Mouse (Mus musculus) mature B cell (primary cell): ENCODE results near the gene Bsnd.

ENCODE experiments used
- in situ Hi-C: fragments of 300-500 bp; cut with MboI; formaldehyde crosslinking; loops from 2 replicates; pipeline ENCODE4 v1.14.3; 2019

The Bsnd gene

GRCm38 (mm10) chr4:106492116-106492515 lies at the start of gene Bsnd:
Gene Bsnd (minus strand): TSS chr4:106492283.
- in situ Hi-C loops, result no loop called here

DNA sequence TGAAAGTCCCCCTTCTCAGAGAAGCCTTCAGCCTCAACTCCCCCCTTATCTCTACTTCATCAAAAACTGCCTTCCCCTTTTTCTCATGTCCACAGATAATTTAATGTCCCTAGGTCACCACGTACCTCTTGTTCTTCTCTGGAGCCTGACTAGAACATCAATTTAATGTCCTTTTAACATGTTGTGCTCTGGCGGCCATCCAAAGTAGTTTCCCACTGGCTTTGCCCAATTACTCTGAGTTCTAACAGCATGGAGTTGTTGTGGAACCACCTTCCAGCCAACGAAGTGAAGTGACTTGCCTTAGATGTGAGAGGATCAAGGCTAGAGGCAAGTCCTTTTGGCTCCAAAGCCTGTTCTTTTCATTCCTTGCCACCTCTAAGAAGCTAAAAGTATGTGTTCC lies 49.4 kb upstream of the Bsnd start:
- in situ Hi-C loops, result no loop called here

- in situ Hi-C loops, result no loop called here
Observed at GRCm38 (mm10) chr4:106539756-106540155, 47.7 kb upstream of the Bsnd start.

DNA sequence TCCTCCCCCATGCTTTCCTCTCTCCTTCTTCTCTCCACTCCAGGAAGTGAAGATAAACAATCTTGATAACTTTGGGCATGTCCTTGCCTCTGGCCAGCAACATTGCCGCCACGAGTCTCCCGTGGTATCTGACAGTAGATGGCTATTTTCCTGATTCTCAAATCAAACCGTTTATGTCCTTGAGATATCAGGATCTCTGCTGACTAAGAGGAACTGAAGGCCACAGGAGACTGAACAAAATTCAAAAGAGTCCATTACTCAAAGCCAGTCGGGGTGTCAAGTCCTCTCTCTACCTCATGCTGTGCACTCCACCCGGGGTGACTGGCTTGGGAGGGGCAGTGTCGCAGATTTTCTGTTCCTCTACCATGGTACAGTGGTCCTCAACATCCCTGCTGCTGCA lies 42.2 kb upstream of the Bsnd start:
- in situ Hi-C loops, result no loop called here

- in situ Hi-C loops, result no loop called here
Observed at GRCm38 (mm10) chr4:106533421-106534080, 41.5 kb upstream of the Bsnd start.

DNA sequence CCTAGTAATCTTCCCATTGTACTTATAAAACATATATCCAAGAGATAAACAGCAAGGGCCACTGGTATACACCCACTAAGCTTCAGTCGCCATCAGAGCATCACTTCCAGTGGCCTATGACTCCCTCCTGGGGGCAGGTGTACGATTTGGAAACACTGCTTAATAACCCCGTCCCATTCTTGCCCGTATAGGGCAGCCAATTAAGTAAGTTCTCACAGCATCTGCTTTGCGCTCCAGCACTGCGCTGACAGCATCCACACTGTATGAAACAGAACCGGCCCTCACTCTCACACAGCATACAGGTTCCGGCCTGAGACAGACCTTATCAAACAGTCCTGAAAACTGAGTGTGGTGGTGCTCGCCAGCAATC lies 38.0 kb upstream of the Bsnd start:
- in situ Hi-C loops, result no loop called here

- in situ Hi-C loops, result no loop called here
Observed at GRCm38 (mm10) chr4:106529375-106530112, 37.5 kb upstream of the Bsnd start.

DNA sequence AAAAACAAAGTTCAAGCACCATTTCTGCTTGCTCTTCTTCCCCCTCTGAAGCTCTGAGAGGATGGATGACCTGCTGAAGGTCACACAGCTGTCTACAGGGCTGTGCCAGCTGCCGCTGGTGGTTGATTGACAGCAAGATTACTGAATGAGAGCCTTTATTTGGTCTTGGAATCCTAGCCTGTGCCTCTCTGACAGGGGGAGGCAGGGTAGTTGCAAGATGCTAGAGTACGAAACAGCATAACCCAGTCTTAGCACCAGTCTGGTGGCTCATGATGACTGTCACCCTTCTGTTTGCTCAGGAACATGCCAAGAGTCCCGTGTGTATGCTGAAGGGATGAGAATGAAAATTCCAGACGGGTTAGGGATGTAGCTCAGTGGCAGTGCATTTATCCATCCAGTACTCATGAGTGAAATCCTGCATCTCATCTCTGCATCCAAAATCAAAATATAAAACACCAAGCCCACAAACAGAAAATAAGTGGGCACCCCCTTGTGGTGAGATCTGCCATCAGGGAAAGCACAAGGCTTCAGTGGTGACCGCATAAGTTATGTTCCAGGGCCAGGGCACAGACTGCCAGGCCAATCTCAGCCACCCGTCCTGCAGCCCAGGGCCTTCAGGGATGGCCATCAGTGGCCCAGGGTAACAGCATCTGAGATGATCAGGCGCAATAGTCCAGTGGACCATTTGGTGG lies 35.9 kb upstream of the Bsnd start:
- in situ Hi-C loops, result no loop called here

DNA sequence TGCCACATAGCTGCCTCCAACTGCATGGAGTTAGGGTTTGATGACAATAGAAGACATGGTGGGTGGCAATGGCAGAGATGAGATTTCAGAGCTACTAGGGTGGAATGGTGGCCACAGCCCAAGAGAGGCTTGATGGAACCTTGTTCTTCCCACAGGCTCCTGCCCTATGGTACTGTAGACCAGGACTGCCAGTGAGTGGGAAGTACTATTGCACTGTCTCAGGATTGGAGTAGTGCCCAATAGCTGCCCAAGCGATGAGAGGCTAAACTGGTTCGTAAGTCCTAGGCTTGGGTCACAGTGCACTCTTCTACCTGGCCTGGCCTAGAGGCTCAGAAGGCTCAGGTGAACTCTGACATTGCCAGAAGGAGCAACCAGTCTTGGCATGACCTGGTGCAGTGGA lies 32.9 kb upstream of the Bsnd start:
- in situ Hi-C loops, result no loop called here

DNA sequence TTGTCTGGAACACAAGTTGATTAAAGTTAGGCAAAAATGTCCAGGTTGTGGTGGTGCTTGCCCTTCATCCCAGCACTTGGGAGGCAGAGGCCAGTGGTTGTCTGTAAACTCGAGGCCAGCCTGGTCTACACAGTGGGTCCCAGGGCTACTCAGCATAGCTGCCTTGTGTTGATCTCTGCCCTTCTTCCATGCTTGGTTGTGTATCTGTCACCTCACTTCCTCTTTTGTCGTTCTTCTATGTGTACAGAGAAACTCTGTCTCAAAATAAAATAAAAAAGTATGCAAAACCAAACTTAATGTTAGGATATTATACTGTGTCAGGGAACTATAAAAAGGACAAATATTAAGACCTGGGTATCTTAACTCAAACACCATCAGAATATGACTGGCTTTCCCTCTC lies 32.0 kb upstream of the Bsnd start:
- in situ Hi-C loops, result no loop called here

- in situ Hi-C loops, result no loop called here
Observed at GRCm38 (mm10) chr4:106522547-106522946, 30.5 kb upstream of the Bsnd start.

DNA sequence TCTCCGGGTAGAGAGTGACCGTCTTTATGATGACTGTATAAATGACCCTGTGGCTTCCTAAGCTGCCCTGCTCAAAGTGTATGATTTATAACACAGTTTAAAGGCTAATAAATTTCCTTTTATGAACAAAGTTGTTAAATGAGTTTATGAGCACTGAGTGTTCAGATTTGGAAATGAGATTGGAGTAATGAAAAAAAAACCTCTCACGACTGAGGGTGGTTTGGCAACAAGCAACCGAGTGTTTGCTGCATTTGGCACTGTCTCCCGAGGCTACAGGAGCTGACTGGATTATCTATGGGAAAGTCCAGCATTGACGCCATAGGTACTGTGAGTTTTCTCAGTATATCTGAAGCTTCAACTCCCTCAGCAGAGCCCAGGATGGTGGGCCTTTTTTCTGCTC lies 22.5 kb upstream of the Bsnd start:
- in situ Hi-C loops, result no loop called here

DNA sequence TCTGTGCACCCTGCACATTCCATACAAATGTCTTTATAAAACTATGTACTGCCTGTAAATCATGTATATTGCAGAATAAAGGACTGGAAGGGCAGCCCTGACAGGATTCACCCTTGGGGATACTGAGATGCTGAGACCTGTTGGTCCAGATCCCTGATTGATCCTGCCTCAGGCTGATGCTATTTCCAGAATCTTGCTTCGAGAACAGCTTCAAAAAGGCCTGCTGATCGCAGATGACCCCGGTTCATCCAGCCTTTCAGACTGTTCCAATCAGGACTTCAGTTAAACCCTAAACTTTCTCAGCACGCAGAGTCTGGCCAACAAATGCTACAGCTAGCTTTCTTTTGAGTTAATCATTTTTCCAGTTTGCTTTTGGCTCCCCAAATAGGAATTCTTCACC lies 17.8 kb upstream of the Bsnd start:
- in situ Hi-C loops, result no loop called here

DNA sequence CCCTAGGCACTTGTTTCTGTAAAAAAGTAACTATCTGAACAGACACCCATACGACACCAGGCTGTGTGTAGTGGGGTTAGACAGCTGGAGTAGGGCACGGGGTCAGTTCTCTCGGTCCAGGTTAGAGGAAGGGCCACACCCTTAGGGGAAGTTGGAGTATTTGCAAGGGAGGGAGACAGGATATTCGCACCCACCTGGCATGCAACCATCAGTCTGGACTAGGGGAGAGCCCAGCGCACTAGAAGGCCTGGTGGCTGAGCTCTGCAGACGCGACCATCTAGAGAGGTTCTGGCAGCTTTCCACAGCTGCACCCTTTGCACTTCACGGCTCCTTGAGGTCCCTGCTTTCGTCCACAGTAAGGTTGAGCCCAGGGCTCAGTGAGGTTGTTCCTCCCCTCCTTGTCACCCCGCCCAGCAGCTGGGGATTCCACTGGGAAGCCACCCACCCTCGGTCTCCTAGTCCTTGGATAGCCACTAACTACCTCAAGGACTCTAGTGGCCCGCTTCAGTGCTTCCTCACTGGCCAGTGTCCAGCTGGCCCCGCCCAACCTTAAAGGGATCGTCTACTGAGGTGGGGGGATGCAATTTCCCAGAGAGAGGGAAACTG lies 13.5 kb upstream of the Bsnd start:
- in situ Hi-C loops, result no loop called here

DNA sequence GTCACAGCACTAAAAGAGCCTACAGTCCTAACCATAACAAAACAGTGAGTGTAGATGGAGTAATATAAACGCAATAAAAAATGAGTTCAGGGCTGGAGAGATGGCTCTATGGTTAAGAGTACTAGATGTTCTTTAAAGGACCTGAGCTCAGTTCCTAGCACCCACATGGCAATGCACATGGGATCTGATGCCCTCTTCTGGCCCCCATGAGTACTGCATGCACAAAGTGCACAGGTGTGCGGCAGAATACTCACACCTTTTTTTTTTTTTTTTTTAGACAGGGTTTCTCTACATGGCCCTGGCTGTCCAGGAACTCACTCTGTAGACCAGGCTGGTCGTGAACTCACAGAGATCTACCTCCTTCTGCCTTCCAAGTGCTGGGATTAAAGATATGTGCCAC lies 11.5 kb upstream of the Bsnd start:
- in situ Hi-C loops, result no loop called here

DNA sequence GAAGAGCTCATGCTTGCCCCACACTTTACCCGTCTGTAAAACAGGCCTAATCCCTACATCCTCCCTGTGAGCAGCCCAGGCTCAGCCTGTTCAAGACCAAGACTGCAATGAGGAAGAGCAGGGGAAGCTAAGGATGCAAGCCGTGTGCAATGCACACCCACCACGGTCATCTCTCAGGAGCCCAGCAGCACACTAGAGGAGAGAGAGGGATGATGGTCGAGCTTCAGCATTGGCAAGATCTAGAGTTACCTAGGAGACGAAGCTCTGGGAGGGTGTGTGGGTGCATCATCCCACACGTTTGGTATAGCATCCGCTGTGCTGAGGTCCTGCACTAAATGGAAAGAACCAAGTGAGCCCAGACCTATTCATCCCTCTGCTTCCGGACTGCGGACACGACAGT lies 8.0 kb upstream of the Bsnd start:
- in situ Hi-C loops, result no loop called here

DNA sequence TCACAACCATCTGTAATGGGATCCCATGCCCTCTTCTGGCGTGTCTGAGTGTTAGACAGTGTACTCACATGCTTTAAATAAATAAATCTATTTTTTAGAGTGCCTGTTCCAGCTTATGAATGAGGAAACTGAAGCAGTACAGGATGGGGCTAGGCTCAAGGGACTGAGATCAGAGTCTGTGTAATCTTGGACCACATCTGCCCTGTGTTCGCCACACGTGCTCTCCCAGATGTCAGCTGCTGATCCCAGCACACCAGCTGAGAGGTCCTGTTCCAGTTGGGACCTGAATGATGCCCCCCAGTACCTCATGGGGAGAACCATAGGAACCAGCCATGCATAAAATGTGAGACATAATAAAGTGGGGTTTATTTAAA lies 6.4 kb upstream of the Bsnd start:
- in situ Hi-C loops, result no loop called here

GRCm38 (mm10) chr4:106497776-106498470 lies 5.8 kb upstream of the Bsnd start:
- in situ Hi-C loops, result no loop called here

DNA sequence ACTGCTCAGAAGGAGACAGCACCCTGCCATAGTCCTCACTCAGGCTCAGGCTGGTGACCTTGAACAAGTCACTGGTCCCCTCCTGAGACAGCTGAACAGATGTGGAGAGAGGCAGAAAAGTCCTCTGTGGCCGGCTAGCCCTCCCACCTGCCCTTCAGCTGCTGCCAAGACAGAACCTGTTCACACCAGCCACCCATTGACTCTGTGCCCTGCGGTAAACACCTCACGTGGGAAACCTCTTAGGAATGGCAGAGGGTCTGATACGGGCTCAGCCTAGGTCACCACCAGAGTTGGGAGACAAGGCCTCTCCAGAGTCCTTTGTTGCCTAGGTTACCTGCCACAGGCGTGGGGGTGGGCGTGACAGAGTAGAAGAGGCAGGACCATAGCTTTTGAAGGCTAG lies 4.8 kb upstream of the Bsnd start:
- in situ Hi-C loops, result no loop called here

GRCm38 (mm10) chr4:106493639-106494038 lies 1.6 kb upstream of the Bsnd start:
- in situ Hi-C loops, result no loop called here

GRCm38 (mm10) chr4:106490620-106491019 lies 1.5 kb downstream of the Bsnd start:
- in situ Hi-C loops, result no loop called here

DNA sequence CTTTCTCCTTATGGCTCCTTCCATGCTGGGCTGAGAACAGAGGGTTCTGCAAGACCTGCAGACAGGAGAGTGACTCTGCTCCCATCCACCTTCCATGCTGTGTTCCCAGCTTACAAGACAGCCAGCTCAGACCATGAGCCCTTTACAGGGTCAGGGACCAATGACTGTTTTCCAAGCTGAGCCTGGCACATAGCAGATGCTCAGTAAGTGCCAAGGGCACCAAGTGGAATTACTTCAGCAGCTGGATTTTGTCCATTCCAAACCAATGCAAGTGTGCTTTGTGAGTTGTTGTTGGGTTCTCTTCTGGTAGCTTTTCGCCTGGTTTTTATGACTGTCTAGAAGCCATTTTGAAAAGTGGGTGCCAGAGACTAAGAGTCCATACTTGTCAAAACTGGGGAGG lies 8.3 kb downstream of the Bsnd start:
- in situ Hi-C loops, result no loop called here
